Mouse (Mus musculus) stomach, postnatal 0 days (tissue): ENCODE measurements around the gene Smim20.

Source experiments
- CTCF ChIP-seq: IDR thresholded peaks from 2 replicates; pipeline ENCODE4 v1.5.1; 2016; ENCODE audit warnings: antibody characterized with exemption, low read depth, mild to moderate bottlenecking, moderate library complexity
- EP300 ChIP-seq: optimal IDR thresholded peaks from 2 replicates; pipeline ENCODE3; 2016; ENCODE audit warnings: antibody characterized with exemption

DNA sequence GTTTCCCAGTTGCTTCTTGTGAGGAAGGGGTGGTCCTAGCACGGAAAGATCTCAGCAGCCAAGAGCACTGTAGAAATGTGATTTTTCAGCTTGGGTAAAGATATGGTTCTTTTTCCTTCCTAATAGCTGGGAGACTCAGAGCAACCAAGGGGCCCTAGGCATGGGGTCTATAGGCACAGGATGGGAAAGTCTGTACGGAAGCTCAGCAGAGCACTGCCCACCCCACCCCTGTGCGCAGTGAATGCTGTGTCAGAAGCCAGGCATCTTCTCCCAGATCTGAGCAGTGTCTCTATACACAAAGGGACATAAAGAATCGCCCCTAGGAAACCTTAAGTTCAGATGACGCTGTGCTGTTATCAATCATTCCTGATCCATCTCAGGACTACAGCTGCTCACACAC, 59.6 kb downstream of the Smim20 start:
- TF ChIP-seq CTCF (no peak), EP300 (no peak)
